10 mouse cellular contexts compared by ENCODE assay signal in the genomic region with DNA sequence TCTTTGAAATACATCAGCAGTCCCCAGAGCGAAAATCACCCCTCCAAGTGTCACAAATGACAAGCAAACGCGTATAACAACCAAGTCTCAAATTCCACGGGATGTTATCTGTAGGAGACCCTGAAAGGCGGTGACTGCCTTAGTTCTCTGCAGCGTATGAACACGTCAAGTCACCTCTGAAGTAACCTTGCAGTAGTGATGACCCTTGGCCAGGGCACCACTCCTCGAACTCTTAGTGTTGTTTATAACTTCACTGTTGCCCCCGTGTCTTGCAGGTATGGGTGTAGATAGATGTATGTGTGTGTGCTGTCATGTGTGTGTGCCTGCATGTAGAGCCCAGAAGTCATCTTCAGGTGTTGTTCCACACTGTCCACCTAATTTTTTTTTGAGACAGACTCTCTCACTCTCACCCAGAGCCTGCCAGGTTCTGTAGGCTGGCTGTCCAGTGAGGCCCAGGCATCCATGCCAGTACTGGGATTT. TPM values are rescaled to one million over a fixed set of nuclear protein-coding genes. Genes with fewer than 3 reads are reported as not detected.
DNase-seq lines count a peak whose midpoint lies in the region; ATAC-seq lines count a peak whose summit lies in the region.
"Had no signal": no experiment of that assay in that cellular context is flagged by ENCODE, and none has a peak within 500 bp of the region (broad histone marks: within the 10 kb centered on the region; RNA-seq: fewer than 3 reads in every experiment).

No protein-coding gene starts in this region.

- ATAC-seq in forebrain, embryonic 12.5 days (ENCODE audit: low FRiP score) = peak; percentile 14; the same call in 1 of the 2 replicates
- ATAC-seq in midbrain, embryonic 11.5 days (ENCODE audit: low FRiP score) = peak; percentile 24; the same call in 1 of the 2 replicates
- ATAC-seq in hindbrain, embryonic 16.5 days = peak; percentile 50
- ATAC-seq in neural tube, embryonic 13.5 days (ENCODE audit: low read depth) = peak; percentile 48; the same call in 1 of the 2 replicates

- 51% methylated on average over 9 of the region's 9 CpGs for WGBS in forebrain, embryonic 12.5 days
- 52% methylated on average over 9 of the region's 9 CpGs for WGBS in forebrain, embryonic 10.5 days
- 51% methylated on average over 9 of the region's 9 CpGs for WGBS in midbrain, embryonic 11.5 days
- WGBS in midbrain, embryonic 10.5 days = 57% methylated on average over 9 of the region's 9 CpGs
- WGBS in hindbrain, embryonic 16.5 days = 51% methylated on average over 9 of the region's 9 CpGs
- WGBS in neural tube, embryonic 13.5 days = 49% methylated on average over 9 of the region's 9 CpGs

- no peaks in the 10 kb centered on the region for H3K9me3 ChIP-seq in forebrain, embryonic 12.5 days
- H3K9me3 ChIP-seq in forebrain, embryonic 10.5 days = no peaks in the 10 kb centered on the region
- no peaks in the 10 kb centered on the region for H3K9me3 ChIP-seq in midbrain, embryonic 11.5 days (ENCODE audit: control insufficient read depth, low read length)
- no peaks in the 10 kb centered on the region for H3K9me3 ChIP-seq in midbrain, embryonic 10.5 days (replicated peaks)
- H3K9me3 ChIP-seq in hindbrain, embryonic 16.5 days (ENCODE audit: control insufficient read depth, low read length) = no peaks in the 10 kb centered on the region
- no peaks in the 10 kb centered on the region for H3K9me3 ChIP-seq in neural tube, embryonic 13.5 days
- H3K9me3 ChIP-seq: heart, embryonic 10.5 days had no signal

- no peak overlapping the region for H3K4me3 ChIP-seq in forebrain, embryonic 12.5 days (replicated peaks)
- H3K4me3 ChIP-seq in forebrain, embryonic 10.5 days = no peak overlapping the region
- H3K4me3 ChIP-seq in midbrain, embryonic 11.5 days (ENCODE audit: low read depth, low read length) = no peak overlapping the region
- no peak overlapping the region for H3K4me3 ChIP-seq in midbrain, embryonic 10.5 days
- no peak overlapping the region for H3K4me3 ChIP-seq in hindbrain, embryonic 16.5 days (ENCODE audit: low read length)
- no peak overlapping the region for H3K4me3 ChIP-seq in neural tube, embryonic 13.5 days
- H3K4me3 ChIP-seq: heart, embryonic 10.5 days; layer of hippocampus, adult 2 months had no signal

- H3K27ac ChIP-seq in forebrain, embryonic 12.5 days = no peak overlapping the region
- no peak overlapping the region for H3K27ac ChIP-seq in forebrain, embryonic 10.5 days
- no peak overlapping the region for H3K27ac ChIP-seq in midbrain, embryonic 11.5 days (ENCODE audit: low read depth, low read length)
- H3K27ac ChIP-seq in midbrain, embryonic 10.5 days (replicated peaks) = no peak overlapping the region
- no peak overlapping the region for H3K27ac ChIP-seq in hindbrain, embryonic 16.5 days (ENCODE audit: low read depth, low read length)
- no peak overlapping the region for H3K27ac ChIP-seq in neural tube, embryonic 13.5 days (replicated peaks)
- H3K27ac ChIP-seq: heart, embryonic 10.5 days; layer of hippocampus, adult 2 months had no signal

- DNase-seq in forebrain, embryonic 10.5 days (ENCODE audit: extremely low spot score, low spot score) = no peak
- no peak for DNase-seq in midbrain, embryonic 11.5 days (ENCODE audit: low spot score, missing footprints)
- no peak for DNase-seq in midbrain, embryonic 10.5 days (ENCODE audit: low spot score)
- DNase-seq in spleen, adult 12 weeks (ENCODE audit: low spot score) = no peak
- DNase-seq in kidney, adult 8-10 months = no peak

- peaks cover 3% of the 10 kb centered on the region; the same call in 1 of the 2 replicates for H3K4me1 ChIP-seq in forebrain, embryonic 12.5 days
- no peaks in the 10 kb centered on the region for H3K4me1 ChIP-seq in forebrain, embryonic 10.5 days
- H3K4me1 ChIP-seq in midbrain, embryonic 11.5 days (ENCODE audit: control insufficient read depth, insufficient read depth, low read length) = no peaks in the 10 kb centered on the region
- H3K4me1 ChIP-seq in midbrain, embryonic 10.5 days = no peaks in the 10 kb centered on the region
- no peaks in the 10 kb centered on the region for H3K4me1 ChIP-seq in hindbrain, embryonic 16.5 days (ENCODE audit: control insufficient read depth, insufficient read depth, low read depth, low read length)
- H3K4me1 ChIP-seq in neural tube, embryonic 13.5 days (replicated peaks) = no peaks in the 10 kb centered on the region
- H3K4me1 ChIP-seq: heart, embryonic 10.5 days had no signal

- no peak overlapping the region for H3K4me2 ChIP-seq in forebrain, embryonic 12.5 days
- no peak overlapping the region for H3K4me2 ChIP-seq in midbrain, embryonic 11.5 days
- no peak overlapping the region for H3K4me2 ChIP-seq in hindbrain, embryonic 16.5 days (ENCODE audit: low read length)
- no peak overlapping the region for H3K4me2 ChIP-seq in neural tube, embryonic 13.5 days

- H3K9ac ChIP-seq in forebrain, embryonic 12.5 days = no peak overlapping the region
- no peak overlapping the region for H3K9ac ChIP-seq in midbrain, embryonic 11.5 days (ENCODE audit: low read length)
- no peak overlapping the region; the same call in 1 of the 2 replicates for H3K9ac ChIP-seq in hindbrain, embryonic 16.5 days (ENCODE audit: low read depth, low read length)
- 0 out of 2 replicates have a peak overlapping the region, but pooled peaks have one; percentile 0 for H3K9ac ChIP-seq in neural tube, embryonic 13.5 days

- no peaks in the 10 kb centered on the region for H3K27me3 ChIP-seq in forebrain, embryonic 12.5 days
- H3K27me3 ChIP-seq in forebrain, embryonic 10.5 days (ENCODE audit: poor library complexity, severe bottlenecking) = no peaks in the 10 kb centered on the region
- no peaks in the 10 kb centered on the region for H3K27me3 ChIP-seq in midbrain, embryonic 11.5 days (ENCODE audit: control insufficient read depth, insufficient read depth, low read length)
- no peaks in the 10 kb centered on the region for H3K27me3 ChIP-seq in midbrain, embryonic 10.5 days (ENCODE audit: low read depth, poor library complexity, severe bottlenecking)
- H3K27me3 ChIP-seq in hindbrain, embryonic 16.5 days (replicated peaks; ENCODE audit: control insufficient read depth, insufficient read depth, low read length) = no peaks in the 10 kb centered on the region; the same call in 1 of the 2 replicates
- H3K27me3 ChIP-seq in neural tube, embryonic 13.5 days = no peaks in the 10 kb centered on the region

- H3K36me3 ChIP-seq in forebrain, embryonic 12.5 days (replicated peaks) = no peaks in the 10 kb centered on the region
- no peaks in the 10 kb centered on the region for H3K36me3 ChIP-seq in forebrain, embryonic 10.5 days (replicated peaks)
- no peaks in the 10 kb centered on the region for H3K36me3 ChIP-seq in midbrain, embryonic 11.5 days (ENCODE audit: control insufficient read depth, insufficient read depth, low read length)
- no peaks in the 10 kb centered on the region for H3K36me3 ChIP-seq in midbrain, embryonic 10.5 days
- H3K36me3 ChIP-seq in hindbrain, embryonic 16.5 days (ENCODE audit: control insufficient read depth, insufficient read depth, low read length) = no peaks in the 10 kb centered on the region
- H3K36me3 ChIP-seq in neural tube, embryonic 13.5 days = no peaks in the 10 kb centered on the region
- H3K36me3 ChIP-seq: heart, embryonic 10.5 days had no signal

RNA-seq across cellular contexts. Expression of gene Sephs1, which starts 16.5 kb away (rescaled TPM):
- polyA plus RNA-seq in forebrain, embryonic 12.5 days (2016; fragmentation: Nextera tagmentation; extraction: Ambion mirVana) = 132 TPM in 2 replicates
- polyA plus RNA-seq in forebrain, embryonic 10.5 days (2016; fragmentation: Nextera tagmentation; extraction: Ambion mirVana) = 126 and 130 TPM in 2 replicates
- 134 and 140 TPM in 2 replicates for polyA plus RNA-seq in midbrain, embryonic 11.5 days (2014; fragmentation: Nextera tagmentation; extraction: Ambion mirVana)
- polyA plus RNA-seq in midbrain, embryonic 10.5 days (2016; fragmentation: Nextera tagmentation; extraction: Ambion mirVana) = 118 and 124 TPM in 2 replicates
- 47.6 and 50.7 TPM in 2 replicates for polyA plus RNA-seq in hindbrain, embryonic 16.5 days (2015; fragmentation: Nextera tagmentation; extraction: Ambion mirVana)
- polyA plus RNA-seq in neural tube, embryonic 13.5 days (2015; fragmentation: Nextera tagmentation; extraction: Ambion mirVana) = 62.5 and 64.3 TPM in 2 replicates

RNA-seq across cellular contexts. Expression of gene Phyh, which starts 54.0 kb away (rescaled TPM):
- 43.4 and 44.0 TPM in 2 replicates for polyA plus RNA-seq in forebrain, embryonic 12.5 days (2016; fragmentation: Nextera tagmentation; extraction: Ambion mirVana)
- polyA plus RNA-seq in forebrain, embryonic 10.5 days (2016; fragmentation: Nextera tagmentation; extraction: Ambion mirVana) = 37.0 and 37.3 TPM in 2 replicates
- polyA plus RNA-seq in midbrain, embryonic 11.5 days (2014; fragmentation: Nextera tagmentation; extraction: Ambion mirVana) = 44.8 and 48.8 TPM in 2 replicates
- polyA plus RNA-seq in midbrain, embryonic 10.5 days (2016; fragmentation: Nextera tagmentation; extraction: Ambion mirVana) = 36.3 and 41.4 TPM in 2 replicates
- 95.9 and 120 TPM in 2 replicates for polyA plus RNA-seq in hindbrain, embryonic 16.5 days (2015; fragmentation: Nextera tagmentation; extraction: Ambion mirVana)
- polyA plus RNA-seq in neural tube, embryonic 13.5 days (2015; fragmentation: Nextera tagmentation; extraction: Ambion mirVana) = 61.3 and 62.8 TPM in 2 replicates
